Mouse (Mus musculus) stomach, embryonic 15.5 days (tissue): ENCODE measurements around the gene Adora1. TPM values are rescaled to one million over a fixed set of nuclear protein-coding genes. Genes with fewer than 3 reads are reported as not detected.

ENCODE experiments used
- ATAC-seq: fragments of 200-750 bp; cut with Nextera tagmentation; 2 replicates; pipeline ENCODE4 v1.8.0; 2017; ENCODE audit warnings: low read depth, moderate number of reproducible peaks, moderate TSS enrichment; ENCODE audit not compliant: insufficient read depth, low FRiP score
- H3K27ac ChIP-seq: fragments of 300-500 bp; sonication (generic); 2 replicates; pipeline ENCODE4 v1.5.1; 2015; ENCODE audit warnings: mild to moderate bottlenecking, inconsistent platforms
- H3K27me3 ChIP-seq: fragments of 300-500 bp; sonication (generic); replicated peaks from 2 replicates; pipeline ENCODE4 v1.6.1; 2015; ENCODE audit warnings: inconsistent platforms
- H3K36me3 ChIP-seq: fragments of 300-500 bp; sonication (generic); 2 replicates; pipeline ENCODE4 v1.6.1; 2015; ENCODE audit warnings: inconsistent platforms
- H3K4me1 ChIP-seq: fragments of 300-500 bp; sonication (generic); 2 replicates; pipeline ENCODE4 v1.6.1; 2015; ENCODE audit warnings: inconsistent platforms
- H3K4me2 ChIP-seq: fragments of 300-500 bp; sonication (generic); 2 replicates; pipeline ENCODE4 v1.6.1; 2015; ENCODE audit warnings: mild to moderate bottlenecking, inconsistent platforms
- H3K4me3 ChIP-seq: fragments of 300-500 bp; sonication (generic); replicated peaks from 2 replicates; pipeline ENCODE4 v1.5.1; 2015; ENCODE audit warnings: inconsistent platforms
- H3K9ac ChIP-seq: fragments of 300-500 bp; sonication (generic); 2 replicates; pipeline ENCODE4 v1.6.1; 2015; ENCODE audit warnings: inconsistent platforms
- H3K9me3 ChIP-seq: fragments of 300-500 bp; sonication (generic); 2 replicates; pipeline ENCODE4 v1.6.1; 2016; ENCODE audit warnings: inconsistent platforms
- WGBS: fragments of 180-500 bp; shearing (Covaris S2); methylation state at CpG from one replicate; pipeline ENCODE4 v1.1.7; 2015; 5-methylcytosine and 5-hydroxymethylcytosine counted together
- polyA plus RNA-seq: library from polyadenylated mRNA; unstranded; fragments of >200 nt; fragmentation: Nextera tagmentation; extraction: Ambion mirVana; gene quantifications from 2 replicates; pipeline ENCODE4 v1.2.1, GENCODE M21; 2015

The Adora1 gene
- polyA plus RNA-seq, 1 experiment from 2014 or later = 11.8 TPM

DNA sequence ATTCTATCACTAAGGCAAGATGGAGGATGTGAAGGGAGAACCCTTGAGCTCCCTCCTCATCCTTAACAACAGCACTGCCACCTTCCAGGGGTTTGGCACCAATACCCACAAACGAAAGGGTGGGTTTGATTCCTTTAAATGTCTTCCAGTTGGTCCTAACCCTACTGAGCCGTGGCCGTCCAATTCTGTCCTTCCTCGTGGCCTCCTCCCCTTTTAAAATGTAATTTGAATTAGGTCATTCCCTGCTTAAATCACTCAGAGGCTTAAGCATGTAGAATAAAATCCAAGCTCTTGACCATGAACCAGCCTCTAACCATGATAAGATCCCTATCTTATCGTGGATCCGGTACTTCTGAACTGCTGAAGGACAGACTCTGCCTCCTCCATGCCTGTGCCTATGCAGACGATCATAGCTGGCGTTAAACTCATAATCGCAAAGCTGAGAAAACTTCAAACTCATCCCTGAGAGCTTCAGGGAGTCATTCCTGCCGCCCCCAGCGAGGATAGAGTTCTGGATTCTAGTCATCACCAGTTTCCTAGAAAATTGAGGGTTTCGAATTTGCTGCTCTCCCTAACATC is 10.5 kb downstream of the Adora1 start:
- H3K4me3 ChIP-seq = no peak overlapping the region
- no peaks in the 10 kb centered on the region for H3K4me1 ChIP-seq
- no peaks in the 10 kb centered on the region for H3K9me3 ChIP-seq
- WGBS = 80% methylated on average over 12 of the region's 12 CpGs
- no peak overlapping the region for H3K4me2 ChIP-seq
- H3K36me3 ChIP-seq = no peaks in the 10 kb centered on the region
- H3K27me3 ChIP-seq = no peaks in the 10 kb centered on the region
- H3K27ac ChIP-seq = no peak overlapping the region
- H3K9ac ChIP-seq = no peak overlapping the region
- ATAC-seq = no peak

- H3K4me2 ChIP-seq = no peak overlapping the region
- no peak overlapping the region for H3K4me3 ChIP-seq
- no peaks in the 10 kb centered on the region for H3K9me3 ChIP-seq
- H3K9ac ChIP-seq = no peak overlapping the region
- no peaks in the 10 kb centered on the region for H3K27me3 ChIP-seq
- WGBS = 51% methylated on average over 8 of the region's 8 CpGs
- no peak overlapping the region for H3K27ac ChIP-seq
- no peaks in the 10 kb centered on the region for H3K36me3 ChIP-seq
- H3K4me1 ChIP-seq = no peaks in the 10 kb centered on the region
- peak; percentile 62; the same call in 1 of the 2 replicates for ATAC-seq
Measured at GRCm38 (mm10) chr1:134222122-134223055, 12.8 kb downstream of the Adora1 start.

DNA sequence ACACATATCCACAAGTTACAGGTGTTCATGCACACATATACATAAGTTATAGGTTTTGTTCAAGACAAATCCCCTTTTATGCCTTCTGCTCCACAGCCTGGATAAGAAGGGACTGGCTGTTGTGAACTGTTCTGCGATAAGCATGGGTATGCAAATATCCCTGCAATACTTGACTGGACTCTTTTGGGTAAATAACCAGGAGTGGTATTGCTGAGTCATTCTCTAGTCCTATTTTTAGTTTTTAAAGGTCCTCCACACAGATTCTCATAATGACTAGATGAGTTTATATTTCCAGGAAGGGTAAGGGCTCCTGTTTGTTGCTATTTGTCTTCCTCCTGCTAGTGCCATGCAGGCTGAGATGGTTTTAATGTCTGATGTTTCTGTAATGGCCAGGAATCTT is 14.1 kb downstream of the Adora1 start:
- no peaks in the 10 kb centered on the region for H3K9me3 ChIP-seq
- no peaks in the 10 kb centered on the region for H3K36me3 ChIP-seq
- peaks cover 2% of the 10 kb centered on the region; the same call in 1 of the 2 replicates for H3K4me1 ChIP-seq
- no peaks in the 10 kb centered on the region for H3K27me3 ChIP-seq
- H3K9ac ChIP-seq = no peak overlapping the region
- no peak overlapping the region for H3K4me2 ChIP-seq
- no peak; the same call in 1 of the 2 replicates for ATAC-seq
- no peak overlapping the region for H3K4me3 ChIP-seq
- WGBS = 83% methylated on average over 1 of the region's 1 CpGs
- H3K27ac ChIP-seq = no peak overlapping the region

DNA sequence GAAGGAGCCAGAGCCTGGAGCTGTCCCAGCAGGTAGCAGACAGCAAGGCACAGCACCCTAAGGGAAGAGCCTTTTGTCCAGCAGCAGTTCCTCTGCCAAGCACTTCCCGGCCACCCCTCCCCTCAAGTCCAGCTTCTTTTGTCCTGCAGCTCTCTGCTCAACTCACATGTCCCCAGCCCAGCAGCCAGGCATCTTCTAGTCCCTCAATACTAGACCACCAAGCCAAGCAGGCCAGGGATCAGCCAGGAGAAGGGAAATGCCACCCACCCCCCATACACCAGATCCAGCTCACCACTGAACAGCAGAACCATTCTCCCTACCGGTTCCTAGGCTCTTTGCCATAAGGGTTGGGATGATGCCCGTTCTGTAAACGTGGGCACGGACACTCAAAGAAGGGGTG is 15.6 kb downstream of the Adora1 start:
- Histone ChIP-seq H3K36me3 (no peaks in the 10 kb centered on the region), H3K4me3 (no peak overlapping the region), H3K27ac (no peak overlapping the region), H3K4me2 (no peak overlapping the region), H3K4me1 (peaks cover 9% of the 10 kb centered on the region; the same call in 1 of the 2 replicates), H3K9ac (no peak overlapping the region), H3K27me3 (no peaks in the 10 kb centered on the region), H3K9me3 (no peaks in the 10 kb centered on the region)
- WGBS = 92% methylated on average over 5 of the region's 5 CpGs
- no peak for ATAC-seq

DNA sequence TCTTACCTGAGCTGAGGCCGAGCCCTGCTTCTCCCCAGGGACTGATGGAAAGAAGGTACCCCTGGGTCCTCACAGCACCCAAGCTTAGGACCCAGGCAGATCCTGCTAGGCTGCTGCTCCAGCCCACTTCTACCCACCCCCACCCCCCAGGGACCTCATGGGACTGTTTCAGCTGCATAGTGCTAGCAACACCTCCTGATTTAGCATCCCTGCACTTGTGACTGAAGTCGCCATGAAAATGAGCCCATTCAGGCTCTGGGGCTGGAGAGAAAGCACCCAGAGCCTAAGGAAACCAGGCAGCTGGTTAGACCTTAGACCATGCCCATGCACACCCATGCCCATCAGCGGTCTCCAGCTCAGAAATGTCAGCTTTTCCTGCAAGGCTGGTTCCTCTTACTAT is 17.3 kb downstream of the Adora1 start:
- Histone ChIP-seq H3K9me3 (no peaks in the 10 kb centered on the region), H3K4me3 (no peak overlapping the region), H3K4me2 (no peak overlapping the region), H3K36me3 (no peaks in the 10 kb centered on the region), H3K27ac (peak overlapping the region; percentile 67; the same call in 1 of the 2 replicates), H3K4me1 (peaks cover 17% of the 10 kb centered on the region; the same call in 1 of the 2 replicates), H3K27me3 (no peaks in the 10 kb centered on the region), H3K9ac (no peak overlapping the region)
- 72% methylated on average over 3 of the region's 3 CpGs for WGBS
- ATAC-seq = no peak

GRCm38 (mm10) chr1:134217028-134217481 is 18.2 kb downstream of the Adora1 start:
- Histone ChIP-seq H3K27me3 (no peaks in the 10 kb centered on the region), H3K9ac (no peak overlapping the region), H3K9me3 (no peaks in the 10 kb centered on the region), H3K4me3 (no peak overlapping the region), H3K4me1 (peaks cover 17% of the 10 kb centered on the region; the same call in 1 of the 2 replicates), H3K27ac (peak overlapping the region; percentile 67), H3K36me3 (no peaks in the 10 kb centered on the region), H3K4me2 (no peak overlapping the region)
- peak; percentile 59 for ATAC-seq
- WGBS = 39% methylated on average over 12 of the region's 12 CpGs

- 60% methylated on average over 2 of the region's 2 CpGs for WGBS
- no peaks in the 10 kb centered on the region for H3K36me3 ChIP-seq
Measured at GRCm38 (mm10) chr1:134216629-134216971, 18.6 kb downstream of the Adora1 start.

DNA sequence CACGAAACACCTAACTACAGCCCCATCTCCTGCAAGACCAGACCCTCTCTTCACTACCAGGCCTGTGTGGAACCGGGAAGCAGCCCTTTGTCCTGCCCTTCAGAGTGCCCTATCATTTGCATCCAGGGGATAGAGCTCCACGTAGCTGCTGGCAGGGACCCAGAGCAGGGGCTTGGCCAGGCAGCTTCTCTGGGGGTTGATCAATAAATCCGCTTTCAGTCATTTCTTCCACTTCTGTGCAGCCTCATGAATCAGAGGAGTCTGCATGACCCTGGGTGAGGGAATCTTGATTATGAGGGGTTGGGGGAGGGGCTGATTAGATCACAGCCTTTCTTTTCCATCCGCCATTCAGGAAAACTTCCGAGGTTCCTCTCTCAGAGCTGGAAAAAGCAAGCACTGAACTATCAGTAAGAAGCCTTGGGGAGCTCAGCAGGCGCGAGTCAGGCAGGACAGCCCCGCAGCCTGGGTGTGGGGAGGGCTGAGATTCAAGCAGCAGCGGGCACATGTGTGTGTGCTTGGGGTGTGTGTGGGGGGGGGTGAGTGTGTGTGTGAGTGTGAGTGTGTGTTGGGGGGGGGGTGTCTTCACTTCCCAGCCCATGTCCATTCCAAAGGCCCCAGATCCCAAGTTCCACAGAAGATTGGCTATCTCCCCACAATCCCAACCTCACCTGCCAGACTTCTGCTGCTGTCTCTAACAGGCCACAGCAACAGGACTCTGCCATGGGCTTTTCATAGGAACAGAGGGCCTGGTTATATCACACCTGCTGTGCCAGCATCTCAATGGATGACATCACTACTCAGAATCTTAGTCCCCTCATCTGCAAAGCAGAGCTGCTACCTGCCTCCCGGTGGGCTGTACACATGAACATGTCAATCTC is 19.2 kb downstream of the Adora1 start:
- Histone ChIP-seq H3K9me3 (no peaks in the 10 kb centered on the region), H3K4me3 (no peak overlapping the region), H3K9ac (no peak overlapping the region), H3K36me3 (no peaks in the 10 kb centered on the region), H3K4me2 (no peak overlapping the region), H3K4me1 (peaks cover 20% of the 10 kb centered on the region; the same call in 1 of the 2 replicates), H3K27ac (peak overlapping the region; percentile 61), H3K27me3 (no peaks in the 10 kb centered on the region)
- ATAC-seq = no peak
- WGBS = 32% methylated on average over 11 of the region's 11 CpGs

More at GRCm38 (mm10) chr1:134216629-134216971, 18.6 kb downstream of the Adora1 start:
- Histone ChIP-seq H3K9me3 (no peaks in the 10 kb centered on the region), H3K9ac (no peak overlapping the region), H3K4me3 (no peak overlapping the region), H3K4me1 (peaks cover 17% of the 10 kb centered on the region; the same call in 1 of the 2 replicates), H3K4me2 (no peak overlapping the region), H3K27me3 (no peaks in the 10 kb centered on the region), H3K27ac (peak overlapping the region; percentile 67; the same call in 1 of the 2 replicates)
- no peak for ATAC-seq

GRCm38 (mm10) chr1:134215059-134215458 is 20.2 kb downstream of the Adora1 start:
- 61% methylated on average over 7 of the region's 7 CpGs for WGBS
- Histone ChIP-seq H3K9me3 (no peaks in the 10 kb centered on the region), H3K27ac (no peak overlapping the region), H3K36me3 (no peaks in the 10 kb centered on the region), H3K4me1 (peaks cover 22% of the 10 kb centered on the region; the same call in 1 of the 2 replicates), H3K4me3 (no peak overlapping the region), H3K4me2 (no peak overlapping the region), H3K9ac (no peak overlapping the region), H3K27me3 (no peaks in the 10 kb centered on the region)
- ATAC-seq = no peak

GRCm38 (mm10) chr1:134213405-134213804 is 21.8 kb downstream of the Adora1 start:
- H3K27ac ChIP-seq = peak overlapping the region; percentile 19; the same call in 1 of the 2 replicates

DNA sequence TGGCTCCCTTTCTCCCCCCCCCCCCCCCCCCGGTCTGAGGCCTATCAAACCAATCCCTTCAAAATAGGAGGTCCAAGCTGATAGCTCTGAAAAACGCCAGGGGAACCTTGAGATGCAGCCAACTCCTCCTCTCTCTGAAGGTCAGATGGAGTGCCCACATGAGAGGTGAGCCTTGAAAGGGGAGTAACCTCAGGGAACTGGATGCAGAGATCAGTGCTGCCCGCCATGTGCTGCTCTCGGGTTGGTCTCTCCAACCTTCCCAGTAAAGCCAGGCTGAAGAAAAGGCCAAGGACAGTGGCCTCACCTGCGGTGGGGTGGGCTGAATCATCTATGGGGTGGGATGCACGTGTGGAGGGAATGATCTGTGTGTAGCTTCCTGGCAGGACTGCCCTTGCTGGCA is 22.9 kb downstream of the Adora1 start:
- H3K27ac ChIP-seq = no peak overlapping the region
- no peak for ATAC-seq

More at GRCm38 (mm10) chr1:134213405-134213804, 21.8 kb downstream of the Adora1 start:
- Histone ChIP-seq H3K9ac (no peak overlapping the region), H3K36me3 (no peaks in the 10 kb centered on the region), H3K27me3 (no peaks in the 10 kb centered on the region), H3K4me3 (no peak overlapping the region), H3K4me2 (no peak overlapping the region), H3K9me3 (no peaks in the 10 kb centered on the region), H3K4me1 (peaks cover 22% of the 10 kb centered on the region; the same call in 1 of the 2 replicates)
- 41% methylated on average over 7 of the region's 7 CpGs for WGBS
- ATAC-seq = no peak

More for the DNA sequence above, 22.9 kb downstream of the Adora1 start:
- Histone ChIP-seq H3K9me3 (no peaks in the 10 kb centered on the region), H3K4me1 (peaks cover 22% of the 10 kb centered on the region; the same call in 1 of the 2 replicates), H3K4me3 (no peak overlapping the region), H3K9ac (no peak overlapping the region), H3K4me2 (no peak overlapping the region), H3K27me3 (no peaks in the 10 kb centered on the region), H3K36me3 (no peaks in the 10 kb centered on the region)
- 78% methylated on average over 6 of the region's 6 CpGs for WGBS
